Mouse (Mus musculus): Measurements from ENCODE around the gene Napa.
A peak's percentile ranks its signal among the peaks of the same experiment; 100 is the strongest.

Gene Napa

DNA sequence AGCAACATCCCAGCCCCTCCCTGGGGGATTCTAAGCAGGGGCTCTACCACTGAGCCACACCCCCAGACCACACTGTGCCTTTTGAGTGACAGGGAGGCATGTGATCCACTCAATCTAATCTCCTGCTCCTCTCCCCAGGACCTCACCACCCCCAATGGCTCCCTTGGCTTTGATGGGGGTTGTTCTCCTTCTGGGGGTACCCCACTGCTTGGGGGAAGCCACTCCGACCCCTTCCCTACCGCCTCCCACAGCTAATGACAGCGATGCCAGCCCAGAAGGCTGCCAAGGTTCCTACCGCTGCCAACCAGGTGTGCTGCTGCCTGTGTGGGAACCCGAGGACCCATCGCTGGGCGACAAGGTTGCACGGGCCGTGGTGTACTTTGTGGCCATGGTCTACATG, 35.4 kb downstream of the Napa start:
- DNase-seq = no peak

DNA sequence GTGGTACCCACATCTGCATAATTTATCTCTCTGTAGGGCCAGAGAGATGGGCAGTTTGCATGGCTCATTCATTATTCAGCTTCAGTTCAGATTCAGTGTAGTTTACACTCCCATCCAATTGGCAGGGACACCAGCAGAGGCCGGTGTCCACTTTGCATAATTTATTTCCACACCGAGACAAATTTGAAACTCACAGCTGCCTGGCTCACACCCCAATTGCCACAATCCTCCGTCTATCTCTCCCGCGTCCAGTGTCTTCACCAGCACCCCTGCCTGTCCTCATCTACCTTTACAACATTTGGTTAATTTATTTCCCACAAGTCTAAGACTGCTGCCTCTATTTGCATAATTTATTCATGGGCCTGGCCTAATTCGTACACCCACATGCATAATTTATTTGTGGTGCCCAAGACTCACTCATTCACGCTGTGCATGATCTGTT, 36.7 kb downstream of the Napa start:
- DNase-seq = no peak

DNA sequence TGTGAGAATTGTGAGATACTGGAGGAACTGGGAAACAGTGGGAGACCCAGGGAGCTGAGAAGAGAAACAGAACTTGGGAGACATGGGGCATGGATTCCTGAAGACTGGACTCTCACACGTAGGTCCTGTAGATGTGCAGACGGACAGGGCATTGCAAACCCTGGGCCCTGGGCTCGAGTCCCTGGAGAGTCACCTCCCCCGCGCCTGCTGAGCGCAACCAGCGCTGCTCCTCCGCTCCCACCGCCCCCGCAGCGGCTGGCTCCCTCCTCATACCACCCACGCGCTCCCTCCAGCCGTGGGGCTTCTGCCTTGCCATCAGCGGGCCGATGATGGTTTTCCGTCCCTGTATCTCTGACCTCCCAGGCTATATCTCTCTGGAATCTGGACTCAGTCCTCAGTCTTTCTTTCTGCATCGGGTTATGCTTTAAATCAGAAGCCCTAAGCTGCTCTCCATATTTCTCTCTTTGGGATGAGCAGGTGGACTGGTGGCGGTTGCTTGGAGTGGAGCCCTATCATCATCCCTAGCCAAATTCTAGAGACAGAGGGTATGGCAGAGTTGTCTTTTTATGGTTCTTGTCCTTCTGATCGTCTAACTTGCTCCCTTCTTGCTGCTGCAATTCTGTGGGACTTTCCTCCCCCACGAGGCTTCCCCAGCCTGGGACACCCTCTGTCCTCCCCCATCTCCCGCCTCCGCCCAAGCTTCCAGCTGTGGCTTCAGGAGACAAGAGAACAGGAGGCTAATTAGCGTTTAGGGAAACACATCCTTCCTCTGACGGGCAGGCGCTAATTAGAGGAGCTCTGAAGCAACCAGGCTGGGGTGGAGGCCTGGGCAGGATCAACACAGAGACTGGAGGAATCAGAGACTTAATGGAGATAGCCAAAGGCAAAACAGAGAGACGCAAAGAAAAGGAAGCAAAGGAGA, 48.5 kb downstream of the Napa start:
- DNase-seq = no peak

DNA sequence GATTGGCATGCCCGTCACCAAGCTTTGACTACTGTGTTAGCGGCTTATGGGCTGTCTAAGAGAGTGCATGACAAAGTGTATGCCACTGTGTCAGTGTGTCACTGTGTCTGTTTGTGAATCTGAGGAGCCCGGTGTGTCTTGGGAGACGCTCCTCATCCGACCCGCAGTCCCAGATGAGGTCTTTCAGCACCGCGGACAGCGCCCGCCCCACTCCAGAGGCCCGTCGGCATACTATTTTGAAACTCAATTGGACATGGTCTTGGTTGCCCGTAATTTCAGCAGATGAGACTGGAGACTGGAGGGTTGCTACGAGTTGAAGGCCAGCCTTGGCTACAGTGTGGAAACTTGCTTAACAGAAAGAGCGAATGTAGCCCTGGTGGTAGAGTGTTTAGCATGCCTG, 49.4 kb downstream of the Napa start:
- no peak for DNase-seq

DNA sequence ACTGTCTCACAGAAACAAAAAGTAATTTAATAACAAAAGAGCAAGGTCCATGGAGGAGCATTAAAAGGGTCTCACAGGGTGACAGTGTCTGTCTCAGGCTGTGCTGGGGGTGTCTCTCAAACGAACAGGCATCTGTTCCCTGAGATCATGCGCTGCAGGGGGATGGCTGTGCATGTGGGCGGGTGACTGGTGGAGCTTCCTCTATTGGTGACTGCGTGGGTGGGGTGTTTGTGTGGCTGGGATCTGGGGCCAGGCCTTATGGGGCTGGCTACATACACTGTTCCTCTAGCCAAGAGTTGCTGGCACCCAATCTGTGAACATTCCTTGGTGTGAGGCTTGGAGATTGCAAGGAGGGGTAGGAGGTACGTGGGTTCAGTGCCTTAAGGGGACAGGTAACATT, 51.0 kb downstream of the Napa start:
- DNase-seq = no peak

DNA sequence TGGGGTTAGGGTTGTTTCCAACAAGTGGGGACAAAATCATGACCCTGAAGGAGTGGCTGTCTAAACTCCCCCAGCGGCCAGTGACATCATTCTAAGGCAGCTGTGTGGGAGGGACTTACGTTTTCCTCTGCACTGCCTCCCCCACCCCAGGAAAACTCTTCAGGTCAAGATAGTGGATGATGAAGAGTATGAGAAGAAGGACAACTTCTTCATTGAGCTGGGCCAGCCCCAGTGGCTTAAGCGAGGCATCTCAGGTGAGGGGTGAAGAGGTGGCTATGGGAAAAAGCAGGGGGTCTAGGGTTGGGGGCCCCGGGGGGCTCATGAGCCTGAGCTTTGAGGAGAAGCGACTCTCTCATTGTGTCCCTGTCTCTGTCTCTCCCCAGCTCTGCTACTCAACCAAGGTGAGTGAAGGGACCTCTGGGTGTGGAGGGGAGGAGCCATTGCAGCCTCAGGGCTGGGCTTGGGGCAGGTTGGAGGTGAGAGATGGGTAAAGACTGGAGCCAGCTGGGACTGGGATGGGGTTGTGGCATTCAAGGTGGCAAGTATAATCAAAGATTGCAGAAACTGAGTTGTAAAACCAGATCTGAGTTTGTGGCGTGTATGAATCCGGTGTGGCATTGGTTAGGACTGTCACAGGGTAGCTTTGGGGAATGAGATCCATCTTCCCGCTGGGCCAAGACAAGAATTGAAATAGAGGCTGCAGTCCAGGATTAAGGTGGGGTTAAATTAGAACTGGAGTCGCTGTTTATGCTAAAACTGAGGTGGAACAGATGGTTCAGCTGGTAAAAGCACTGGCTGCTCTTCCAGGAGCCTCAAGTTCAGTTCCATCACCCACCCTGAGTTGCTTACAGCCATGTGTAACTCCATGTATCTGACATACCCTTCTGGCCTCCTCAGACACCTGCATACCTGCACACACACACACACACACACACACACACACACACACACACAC, 52.2 kb downstream of the Napa start:
- DNase-seq = no peak

DNA sequence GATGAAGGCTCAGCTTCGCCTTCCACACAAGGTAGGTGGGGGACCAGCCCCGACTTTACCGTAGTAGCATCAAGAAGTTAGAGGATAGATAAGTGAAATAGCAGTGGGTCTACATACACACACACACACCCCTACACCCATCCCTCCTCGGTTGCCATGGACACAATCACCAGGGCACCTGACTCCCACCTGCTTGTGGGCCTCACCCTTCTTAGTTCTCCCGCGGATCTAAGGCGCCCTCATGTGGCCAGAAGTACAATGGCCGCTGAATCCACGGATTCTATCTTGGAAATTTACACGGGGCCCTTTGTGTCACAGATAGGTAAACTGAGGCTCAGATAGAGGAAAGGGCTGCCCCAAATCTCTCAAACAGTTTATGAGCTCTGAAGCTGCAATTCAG, 55.3 kb downstream of the Napa start:
- peak; percentile 94 for DNase-seq

DNA sequence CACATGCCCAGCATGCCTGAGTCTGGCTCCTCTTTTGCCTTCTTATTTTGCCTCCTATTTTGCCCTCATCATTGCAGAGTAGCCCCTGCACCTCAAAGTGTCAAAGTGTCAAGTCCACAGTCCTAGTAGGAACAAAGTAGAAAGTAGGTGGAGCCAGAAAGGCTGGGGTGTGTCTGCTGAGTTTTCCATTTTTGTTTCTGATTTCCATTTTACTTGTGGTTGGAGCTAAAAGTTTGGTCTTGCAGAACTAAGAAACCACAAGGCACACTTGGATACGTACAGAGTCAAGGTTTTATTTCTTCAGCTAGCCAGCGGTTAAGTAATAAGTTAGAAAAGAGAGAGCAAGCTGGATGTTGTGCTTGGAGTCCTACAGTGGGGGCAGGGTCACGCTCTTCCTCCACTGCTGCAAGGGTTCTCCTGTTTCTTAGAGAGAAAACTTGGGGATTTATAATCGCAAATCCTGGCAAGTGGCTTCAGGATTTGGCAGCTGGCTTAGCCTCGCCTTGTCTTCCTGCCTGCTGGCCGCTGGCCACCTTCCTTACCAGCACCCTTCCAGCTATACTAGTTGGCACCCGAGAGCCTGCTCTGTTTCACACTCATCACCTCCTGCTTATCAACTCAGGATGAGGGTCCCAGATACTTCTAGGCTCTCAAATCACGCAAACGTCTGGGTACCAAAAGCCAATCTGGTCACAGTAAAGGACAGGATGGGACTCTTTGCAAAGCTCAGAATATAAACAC, 57.0 kb downstream of the Napa start:
- peak; percentile 97 for DNase-seq

DNA sequence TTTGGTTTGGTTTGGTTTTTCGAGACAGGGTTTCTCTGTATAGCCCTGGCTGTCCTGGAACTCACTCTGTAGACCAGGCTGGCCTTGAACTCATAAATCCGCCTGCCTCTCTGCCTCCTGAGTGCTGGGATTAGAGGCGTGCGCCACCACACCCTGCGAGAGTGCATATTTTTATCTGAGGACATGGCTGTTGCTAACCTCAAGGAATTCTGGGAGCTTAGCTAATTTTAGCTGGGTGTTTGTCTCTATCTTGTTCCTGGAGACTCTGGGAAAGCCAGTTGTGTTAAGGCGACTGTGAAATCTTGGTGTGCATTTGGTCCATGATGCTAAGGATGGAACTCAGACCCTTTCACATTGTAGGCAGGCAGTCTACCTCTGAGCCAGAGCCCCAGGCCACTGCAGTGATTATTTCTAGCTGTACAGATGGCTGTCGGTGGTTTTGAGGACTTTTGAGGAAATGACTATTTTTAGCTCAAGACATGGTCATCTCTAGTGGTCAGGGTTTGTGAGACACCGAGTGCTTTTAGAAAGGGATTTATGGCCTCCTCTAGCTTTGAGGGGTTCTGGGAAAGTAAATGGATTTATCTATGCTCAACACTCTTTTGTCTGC, 58.0 kb downstream of the Napa start:
- peak; percentile 91 for DNase-seq

DNA sequence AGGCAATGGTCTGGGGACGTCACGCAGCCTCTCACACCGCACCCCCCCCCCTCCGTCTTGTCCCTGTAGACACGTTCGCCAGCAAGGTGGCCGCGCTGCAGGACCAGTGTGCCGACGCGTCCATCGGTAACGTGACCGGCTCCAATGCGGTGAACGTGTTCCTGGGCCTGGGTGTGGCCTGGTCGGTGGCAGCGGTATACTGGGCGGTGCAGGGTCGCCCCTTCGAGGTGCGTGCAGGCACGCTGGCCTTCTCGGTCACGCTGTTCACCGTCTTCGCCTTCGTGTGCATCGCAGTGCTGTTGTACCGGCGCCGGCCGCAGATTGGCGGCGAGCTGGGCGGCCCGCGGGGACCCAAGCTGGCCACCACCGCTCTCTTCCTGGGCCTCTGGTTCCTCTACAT, 60.5 kb downstream of the Napa start:
- peak; percentile 88 for DNase-seq

DNA sequence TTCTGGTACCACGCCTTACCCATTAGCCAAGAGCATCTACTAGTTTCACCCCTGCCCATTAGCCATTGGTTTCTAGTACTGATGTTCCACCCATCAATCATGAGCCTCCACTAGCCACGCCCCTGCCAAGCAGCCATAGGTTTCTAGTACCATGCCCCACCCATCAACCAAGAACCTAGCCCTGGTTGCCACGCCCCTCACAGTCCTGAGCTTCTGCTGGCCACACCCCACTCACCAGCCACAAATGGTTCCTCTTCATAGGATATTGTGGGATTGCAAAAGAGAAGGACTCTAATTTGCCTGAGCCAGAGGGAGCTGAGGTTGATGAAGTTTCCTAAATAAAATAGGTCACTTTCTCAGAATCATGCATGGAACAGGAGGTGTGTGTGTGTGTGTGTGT, 62.4 kb downstream of the Napa start:
- no peak for DNase-seq

DNA sequence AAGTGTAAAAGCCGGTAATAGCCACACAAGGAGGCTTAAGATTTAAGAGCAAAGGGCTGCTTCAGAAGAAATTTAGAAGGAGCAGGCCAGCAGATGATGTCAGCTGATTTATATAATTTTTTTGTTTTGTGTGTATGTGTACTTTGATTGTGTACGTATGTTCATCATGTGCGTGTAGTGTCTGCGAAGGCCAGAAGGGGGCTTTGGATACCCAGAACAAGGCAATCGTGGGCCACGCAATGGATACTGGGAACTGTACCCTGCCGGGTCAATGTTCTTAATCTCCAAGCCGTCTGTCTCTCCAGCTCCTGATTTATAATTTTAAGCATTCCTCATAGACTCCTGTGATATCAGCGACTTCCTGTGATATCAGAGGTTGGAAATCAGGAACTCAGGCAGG, 63.0 kb downstream of the Napa start:
- DNase-seq = no peak

DNA sequence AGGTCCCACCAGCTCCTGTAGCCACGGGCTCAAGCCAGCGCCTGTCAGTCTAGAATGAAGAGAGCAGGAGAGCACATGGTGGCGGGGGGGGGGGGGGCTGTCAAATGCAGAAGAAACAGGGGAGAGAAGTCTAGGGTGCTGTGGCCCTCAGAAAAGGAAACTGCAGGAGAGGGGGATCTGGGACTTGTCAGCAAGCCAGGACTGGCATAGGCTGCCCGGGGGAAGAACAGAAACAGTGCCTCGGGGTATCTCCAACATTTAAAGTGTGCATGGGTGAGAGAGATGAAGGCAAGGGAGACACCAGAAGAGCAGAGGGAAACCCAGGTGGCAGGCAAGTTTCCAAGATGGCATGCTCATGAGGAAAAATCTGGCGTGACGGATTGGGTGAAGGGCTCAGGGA, 63.8 kb downstream of the Napa start:
- DNase-seq = no peak

All from heart, adult 11 months (tissue).